Mouse (Mus musculus): ENCODE measurements around the gene Efcc1.

Gene Efcc1

DNA sequence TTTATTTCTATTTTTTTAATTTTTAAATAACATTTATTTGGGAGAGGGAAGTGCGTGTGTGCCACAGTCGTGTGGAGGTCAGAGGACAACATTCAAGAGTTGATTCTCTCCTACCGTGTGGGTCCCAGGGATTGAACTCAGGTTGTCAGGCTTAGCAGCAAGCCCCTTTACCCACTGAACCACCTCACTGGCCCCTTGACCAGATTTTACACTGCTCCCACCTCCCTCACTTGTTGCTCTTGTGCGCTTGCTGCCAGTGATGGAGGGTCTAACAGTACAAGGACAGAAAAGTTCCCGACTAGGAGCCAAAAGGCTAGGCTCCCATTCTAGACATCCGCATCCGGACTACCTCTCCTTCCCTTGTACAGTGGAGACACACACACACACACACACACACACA, 74.8 kb downstream of the Efcc1 start:
- DNase-seq (ENCODE audit: low spot score) = no peak
